Mouse (Mus musculus): ENCODE results near the gene Wnt5b. TPM values are rescaled to one million over a fixed set of nuclear protein-coding genes. Genes with fewer than 3 reads are reported as not detected.
A peak's percentile ranks its signal among the peaks of the same experiment; 100 is the strongest.

Wnt5b gene
- polyA plus RNA-seq, 1 experiment, result not detected

- Histone ChIP-seq H3K27me3 (replicated peaks) (peaks cover 24% of the 10 kb centered on the region), H3K4me1 (peaks cover 28% of the 10 kb centered on the region; the same call in 1 of the 2 replicates), H3K4me3 (replicated peaks) (no peak overlapping the region), H3K36me3 (replicated peaks; ENCODE audit: low read length) (peaks cover 36% of the 10 kb centered on the region), H3K9me3 (no peaks in the 10 kb centered on the region)
- no peak for TF ChIP-seq GATA1 (IDR thresholded peaks at IDR 0.05; ENCODE audit: borderline replicate concordance, low read length)
- no peak for TF ChIP-seq FLI1 (IDR thresholded peaks at IDR 0.05; ENCODE audit: low read length)
Observed at GRCm38 (mm10) chr6:119570797-119571196, 26.6 kb upstream of the Wnt5b start.

- Histone ChIP-seq H3K27me3 (replicated peaks) (peaks cover 31% of the 10 kb centered on the region), H3K4me3 (replicated peaks) (no peak overlapping the region), H3K36me3 (replicated peaks; ENCODE audit: low read length) (peaks cover 13% of the 10 kb centered on the region), H3K4me1 (peaks cover 28% of the 10 kb centered on the region; the same call in 1 of the 2 replicates), H3K9me3 (no peaks in the 10 kb centered on the region)
- TF ChIP-seq FLI1 (IDR thresholded peaks at IDR 0.05; ENCODE audit: low read length) (no peak), GATA1 (IDR thresholded peaks at IDR 0.05; ENCODE audit: borderline replicate concordance, low read length) (no peak)
Observed at GRCm38 (mm10) chr6:119568339-119568738, 24.2 kb upstream of the Wnt5b start.

- no peaks in the 10 kb centered on the region for H3K36me3 ChIP-seq (replicated peaks; ENCODE audit: low read length)
- TF ChIP-seq GATA1 (IDR thresholded peaks at IDR 0.05; ENCODE audit: borderline replicate concordance, low read length) (no peak), FLI1 (IDR thresholded peaks at IDR 0.05; ENCODE audit: low read length) (no peak)
- peaks cover 31% of the 10 kb centered on the region for H3K27me3 ChIP-seq (replicated peaks)
- H3K4me3 ChIP-seq (replicated peaks), result no peak overlapping the region
- H3K9me3 ChIP-seq, result no peaks in the 10 kb centered on the region
- H3K4me1 ChIP-seq, result peaks cover 41% of the 10 kb centered on the region
Observed at GRCm38 (mm10) chr6:119565451-119566379, 21.6 kb upstream of the Wnt5b start.

GRCm38 (mm10) chr6:119562558-119562957, 18.4 kb upstream of the Wnt5b start:
- H3K36me3 ChIP-seq (replicated peaks; ENCODE audit: low read length), result no peaks in the 10 kb centered on the region
- 0 out of 2 replicates have a peak, but pooled peaks cover under 1% of the 10 kb centered on the region for H3K9me3 ChIP-seq
- no peak overlapping the region for H3K4me3 ChIP-seq (replicated peaks)
- TF ChIP-seq GATA1 (IDR thresholded peaks at IDR 0.05; ENCODE audit: borderline replicate concordance, low read length), result no peak
- no peak for TF ChIP-seq FLI1 (IDR thresholded peaks at IDR 0.05; ENCODE audit: low read length)
- H3K27me3 ChIP-seq (replicated peaks), result peaks cover 31% of the 10 kb centered on the region
- peaks cover 35% of the 10 kb centered on the region for H3K4me1 ChIP-seq

- H3K9me3 ChIP-seq, result peaks cover 16% of the 10 kb centered on the region
- TF ChIP-seq GATA1 (IDR thresholded peaks at IDR 0.05; ENCODE audit: borderline replicate concordance, low read length) (no peak), FLI1 (IDR thresholded peaks at IDR 0.05; ENCODE audit: low read length) (no peak)
- no peak overlapping the region for H3K4me3 ChIP-seq (replicated peaks)
- no peaks in the 10 kb centered on the region for H3K36me3 ChIP-seq (replicated peaks; ENCODE audit: low read length)
- peaks cover 24% of the 10 kb centered on the region for H3K27me3 ChIP-seq (replicated peaks)
- H3K4me1 ChIP-seq, result peaks cover 27% of the 10 kb centered on the region
Observed at GRCm38 (mm10) chr6:119558855-119559254, 14.7 kb upstream of the Wnt5b start.

- Histone ChIP-seq H3K27me3 (replicated peaks) (peaks cover 40% of the 10 kb centered on the region), H3K36me3 (replicated peaks; ENCODE audit: low read length) (no peaks in the 10 kb centered on the region), H3K4me1 (peaks cover 2% of the 10 kb centered on the region; the same call in 1 of the 2 replicates), H3K4me3 (replicated peaks) (no peak overlapping the region), H3K9me3 (peaks cover 19% of the 10 kb centered on the region)
- TF ChIP-seq GATA1 (IDR thresholded peaks at IDR 0.05; ENCODE audit: borderline replicate concordance, low read length), result no peak
- no peak for TF ChIP-seq FLI1 (IDR thresholded peaks at IDR 0.05; ENCODE audit: low read length)
Observed at GRCm38 (mm10) chr6:119554439-119554838, 10.3 kb upstream of the Wnt5b start.

- Histone ChIP-seq H3K27me3 (replicated peaks) (peaks cover 86% of the 10 kb centered on the region), H3K36me3 (replicated peaks; ENCODE audit: low read length) (no peaks in the 10 kb centered on the region), H3K4me1 (peaks cover 15% of the 10 kb centered on the region), H3K9me3 (peaks cover 32% of the 10 kb centered on the region), H3K4me3 (replicated peaks) (peak overlapping the region; percentile 90)
- TF ChIP-seq FLI1 (IDR thresholded peaks at IDR 0.05; ENCODE audit: low read length) (no peak), GATA1 (IDR thresholded peaks at IDR 0.05; ENCODE audit: borderline replicate concordance, low read length) (no peak)
Observed at GRCm38 (mm10) chr6:119544518-119544864, 344 bp upstream of the Wnt5b start.

GRCm38 (mm10) chr6:119543456-119543802, 718 bp downstream of the Wnt5b start:
- no peak for TF ChIP-seq GATA1 (IDR thresholded peaks at IDR 0.05; ENCODE audit: borderline replicate concordance, low read length)
- TF ChIP-seq FLI1 (IDR thresholded peaks at IDR 0.05; ENCODE audit: low read length), result no peak
- peaks cover 15% of the 10 kb centered on the region for H3K4me1 ChIP-seq
- H3K4me3 ChIP-seq (replicated peaks), result peak overlapping the region; percentile 90
- H3K36me3 ChIP-seq (replicated peaks; ENCODE audit: low read length), result no peaks in the 10 kb centered on the region
- peaks cover 21% of the 10 kb centered on the region for H3K9me3 ChIP-seq
- H3K27me3 ChIP-seq (replicated peaks), result peaks cover 85% of the 10 kb centered on the region

GRCm38 (mm10) chr6:119535867-119536266, 8.3 kb downstream of the Wnt5b start:
- H3K9me3 ChIP-seq, result no peaks in the 10 kb centered on the region
- H3K36me3 ChIP-seq (replicated peaks; ENCODE audit: low read length), result no peaks in the 10 kb centered on the region
- no peak overlapping the region for H3K4me3 ChIP-seq (replicated peaks)
- H3K4me1 ChIP-seq, result no peaks in the 10 kb centered on the region
- H3K27me3 ChIP-seq (replicated peaks), result peaks cover 66% of the 10 kb centered on the region
- TF ChIP-seq GATA1 (IDR thresholded peaks at IDR 0.05; ENCODE audit: borderline replicate concordance, low read length) (no peak), FLI1 (IDR thresholded peaks at IDR 0.05; ENCODE audit: low read length) (no peak)

- no peak for TF ChIP-seq GATA1 (IDR thresholded peaks at IDR 0.05; ENCODE audit: borderline replicate concordance, low read length)
- no peak for TF ChIP-seq FLI1 (IDR thresholded peaks at IDR 0.05; ENCODE audit: low read length)
- peaks cover 65% of the 10 kb centered on the region for H3K27me3 ChIP-seq (replicated peaks)
- H3K36me3 ChIP-seq (replicated peaks; ENCODE audit: low read length), result no peaks in the 10 kb centered on the region
- no peaks in the 10 kb centered on the region for H3K4me1 ChIP-seq
- no peak overlapping the region for H3K4me3 ChIP-seq (replicated peaks)
- H3K9me3 ChIP-seq, result no peaks in the 10 kb centered on the region
Observed at GRCm38 (mm10) chr6:119533170-119533709, 10.9 kb downstream of the Wnt5b start.
